Mouse (Mus musculus) liver, embryonic 14.5 days (tissue): ENCODE results near the gene Rnf185.

Experiments used
- CTCF ChIP-seq: IDR thresholded peaks from 2 replicates; pipeline ENCODE4 v1.5.1; 2016; ENCODE audit warnings: antibody characterized with exemption, low read depth, control low read depth
- EP300 ChIP-seq: IDR thresholded peaks from 2 replicates; pipeline ENCODE4 v1.6.1; 2016; ENCODE audit warnings: antibody characterized with exemption, low read depth

DNA sequence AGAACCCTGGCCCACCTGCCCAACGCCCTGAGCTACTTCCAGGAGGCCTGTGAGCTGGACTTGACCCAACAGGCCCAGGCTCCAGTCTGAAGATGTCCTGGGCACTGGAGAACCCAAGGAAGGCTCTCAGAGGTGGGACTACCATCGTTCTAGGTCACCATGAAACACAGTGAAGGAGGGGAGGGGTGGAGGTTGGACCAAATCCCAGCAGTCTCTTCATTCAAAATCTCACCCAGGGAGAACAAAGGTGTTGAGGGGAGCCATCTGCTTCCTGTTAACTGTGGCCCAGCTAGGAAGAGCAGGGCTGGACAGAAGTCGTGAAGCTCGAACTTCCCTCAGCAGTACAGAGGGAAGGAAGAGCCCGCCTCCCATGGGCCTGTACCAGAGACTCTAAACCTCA, 62.2 kb downstream of the Rnf185 start:
- TF ChIP-seq CTCF (no peak), EP300 (no peak)
